Mouse (Mus musculus) liver, embryonic 16.5 days (tissue): ENCODE measurements around the gene Osbpl8. TPM values are rescaled to one million over a fixed set of nuclear protein-coding genes. Genes with fewer than 3 reads are reported as not detected.

Source experiments
- ATAC-seq: fragments of 200-750 bp; cut with Nextera tagmentation; 2 replicates; pipeline ENCODE4 v1.8.0; 2017; ENCODE audit warnings: low read depth, mild to moderate bottlenecking, moderate number of reproducible peaks, moderate library complexity
- H3K27ac ChIP-seq: fragments of 300-500 bp; sonication (generic); 2 replicates; pipeline ENCODE4 v1.5.1; 2014; ENCODE audit warnings: mild to moderate bottlenecking, low read length
- H3K27me3 ChIP-seq: fragments of 300-500 bp; sonication (generic); 2 replicates; pipeline ENCODE4 v1.6.1; 2014; ENCODE audit warnings: low read depth, low read length, mixed read lengths; ENCODE audit not compliant: control insufficient read depth, insufficient read depth
- H3K36me3 ChIP-seq: fragments of 300-500 bp; sonication (generic); 2 replicates; pipeline ENCODE4 v1.6.1; 2014; ENCODE audit warnings: mild to moderate bottlenecking; ENCODE audit not compliant: control insufficient read depth, insufficient read depth
- H3K4me1 ChIP-seq: fragments of 300-500 bp; sonication (generic); 2 replicates; pipeline ENCODE4 v1.6.1; 2014; ENCODE audit warnings: low read depth, low read length, mixed read lengths; ENCODE audit not compliant: control insufficient read depth
- H3K4me2 ChIP-seq: fragments of 300-500 bp; sonication (generic); 2 replicates; pipeline ENCODE4 v1.6.1; 2014; ENCODE audit warnings: low read depth, low read length, mixed read lengths
- H3K4me3 ChIP-seq: fragments of 300-500 bp; sonication (generic); 2 replicates; pipeline ENCODE4 v1.5.1; 2014; ENCODE audit warnings: low read depth, mild to moderate bottlenecking, low read length
- H3K9ac ChIP-seq: fragments of 300-500 bp; sonication (generic); 2 replicates; pipeline ENCODE4 v1.6.1; 2014; ENCODE audit warnings: low read depth, low read length
- H3K9me3 ChIP-seq: fragments of 300-500 bp; sonication (generic); replicated peaks from 2 replicates; pipeline ENCODE4 v1.6.1; 2016; ENCODE audit warnings: low read length; ENCODE audit not compliant: control insufficient read depth
- WGBS: fragments of 180-500 bp; shearing (Covaris S2); extraction: QIAGEN DNeasy Blood & Tissue Kit; methylation state at CpG from one replicate; pipeline ENCODE4 v1.1.7; 2014; ENCODE audit not compliant: insufficient replicate concordance; 5-methylcytosine and 5-hydroxymethylcytosine counted together
- polyA plus RNA-seq: library from polyadenylated mRNA; unstranded; fragments of >200 nt; fragmentation: Nextera tagmentation; extraction: Ambion mirVana; gene quantifications from 2 replicates; pipeline ENCODE4 v1.2.1, GENCODE M21; 2015

Osbpl8 gene
- polyA plus RNA-seq, 1 experiment from 2014 or later: 8.2 TPM

DNA sequence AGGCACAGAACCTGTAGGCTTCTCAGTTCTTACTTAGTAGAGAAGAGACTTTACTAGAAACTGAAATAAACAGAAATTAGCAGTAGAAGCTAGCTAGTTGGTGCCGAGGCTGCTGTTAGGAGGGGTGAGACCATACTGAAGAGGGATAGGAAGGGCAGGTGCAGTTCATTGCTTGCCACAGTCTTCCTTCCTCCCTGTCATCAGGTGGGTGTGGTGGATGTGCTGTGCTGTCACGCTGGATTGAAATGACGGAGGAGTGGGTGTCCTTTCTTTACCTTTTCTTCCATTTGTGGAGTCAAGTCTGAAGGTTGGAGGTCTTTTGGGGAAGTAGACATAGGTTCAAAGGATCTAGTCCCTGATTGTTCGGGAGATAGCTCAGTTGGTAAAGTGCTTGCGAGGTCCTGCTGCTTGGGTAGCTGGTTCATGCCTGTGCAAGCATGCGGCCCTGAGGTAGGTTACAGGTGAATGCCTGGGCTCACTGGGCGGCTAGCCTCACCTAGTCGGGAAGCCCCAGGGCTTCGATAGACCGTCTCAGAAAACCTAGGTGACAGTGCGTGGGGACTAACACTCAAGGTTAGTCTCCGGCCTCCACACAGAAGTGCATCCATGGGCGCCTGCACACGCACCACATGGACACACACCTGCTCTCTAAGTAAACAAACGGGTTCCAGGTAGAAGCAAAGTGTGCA, 6.8 kb downstream of the Osbpl8 start:
- no peak overlapping the region for H3K4me2 ChIP-seq
- no peaks in the 10 kb centered on the region for H3K27me3 ChIP-seq
- H3K4me3 ChIP-seq: no peak overlapping the region
- peaks cover 54% of the 10 kb centered on the region for H3K4me1 ChIP-seq
- no peak overlapping the region for H3K27ac ChIP-seq
- H3K36me3 ChIP-seq: no peaks in the 10 kb centered on the region
- ATAC-seq: no peak
- 67% methylated on average over 15 of the region's 15 CpGs for WGBS
- no peaks in the 10 kb centered on the region for H3K9me3 ChIP-seq
- H3K9ac ChIP-seq: no peak overlapping the region

DNA sequence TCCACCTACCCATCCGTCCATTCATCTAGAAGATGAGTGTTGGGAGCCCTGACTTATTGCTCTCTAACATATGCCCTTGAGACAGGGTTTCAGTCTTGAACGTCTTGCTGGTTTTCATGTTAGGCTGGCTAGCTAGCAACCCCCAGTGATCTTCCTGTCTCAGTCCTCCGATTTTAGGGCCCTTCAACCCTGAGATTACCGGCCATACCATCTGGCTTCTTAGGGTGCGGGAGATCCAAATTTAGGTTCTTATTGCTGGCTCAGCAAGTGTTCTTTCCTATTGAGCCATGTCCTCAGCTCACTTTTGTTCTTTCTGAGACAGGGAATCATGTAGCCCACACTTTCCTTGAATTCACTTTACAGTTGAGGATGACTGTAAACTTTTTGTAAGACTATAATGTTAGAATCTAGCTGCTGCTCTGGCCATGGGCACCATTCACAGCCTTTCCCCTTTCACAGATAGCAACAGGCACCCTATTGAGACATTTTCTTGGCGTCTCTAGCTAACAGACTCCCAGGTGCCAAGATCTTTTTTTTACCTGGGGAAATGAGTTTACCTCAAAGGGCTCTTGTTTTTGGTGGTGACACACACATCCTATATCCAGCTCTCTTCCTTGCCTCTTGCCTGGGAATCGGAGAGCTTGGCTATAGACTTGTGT, 9.2 kb downstream of the Osbpl8 start:
- H3K4me1 ChIP-seq: peaks cover 38% of the 10 kb centered on the region
- WGBS: 65% methylated on average over 7 of the region's 7 CpGs
- H3K4me2 ChIP-seq: no peak overlapping the region
- no peaks in the 10 kb centered on the region for H3K27me3 ChIP-seq
- H3K36me3 ChIP-seq: no peaks in the 10 kb centered on the region
- ATAC-seq: no peak
- no peak overlapping the region for H3K9ac ChIP-seq
- peak overlapping the region; percentile 14; the same call in 1 of the 2 replicates for H3K27ac ChIP-seq
- no peak overlapping the region for H3K4me3 ChIP-seq
- H3K9me3 ChIP-seq: no peaks in the 10 kb centered on the region

DNA sequence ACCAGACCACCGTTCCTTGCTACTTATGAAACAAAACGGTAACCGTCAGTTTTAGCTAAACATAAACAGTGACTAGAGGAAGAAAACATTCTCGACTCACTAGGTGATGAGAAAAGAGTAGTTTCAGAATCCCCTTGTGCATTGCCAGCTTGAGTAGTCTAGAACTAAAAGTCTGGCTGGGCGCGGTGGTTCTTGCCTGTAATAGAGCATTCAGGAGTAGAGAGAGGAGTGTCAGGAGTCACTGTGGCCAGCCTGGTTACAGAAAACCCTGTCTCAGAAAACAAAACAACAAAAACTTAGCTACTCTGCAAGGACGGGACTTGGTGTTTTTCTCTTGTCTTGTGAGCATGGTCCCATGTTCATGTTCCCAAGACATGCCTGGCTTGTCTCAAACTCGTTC, 12.8 kb downstream of the Osbpl8 start:
- Histone ChIP-seq H3K27ac (no peak overlapping the region), H3K4me1 (peaks cover 11% of the 10 kb centered on the region), H3K36me3 (no peaks in the 10 kb centered on the region), H3K27me3 (no peaks in the 10 kb centered on the region), H3K9ac (no peak overlapping the region), H3K4me3 (no peak overlapping the region), H3K4me2 (no peak overlapping the region), H3K9me3 (no peaks in the 10 kb centered on the region)
- 74% methylated on average over 8 of the region's 8 CpGs for WGBS
- ATAC-seq: no peak

DNA sequence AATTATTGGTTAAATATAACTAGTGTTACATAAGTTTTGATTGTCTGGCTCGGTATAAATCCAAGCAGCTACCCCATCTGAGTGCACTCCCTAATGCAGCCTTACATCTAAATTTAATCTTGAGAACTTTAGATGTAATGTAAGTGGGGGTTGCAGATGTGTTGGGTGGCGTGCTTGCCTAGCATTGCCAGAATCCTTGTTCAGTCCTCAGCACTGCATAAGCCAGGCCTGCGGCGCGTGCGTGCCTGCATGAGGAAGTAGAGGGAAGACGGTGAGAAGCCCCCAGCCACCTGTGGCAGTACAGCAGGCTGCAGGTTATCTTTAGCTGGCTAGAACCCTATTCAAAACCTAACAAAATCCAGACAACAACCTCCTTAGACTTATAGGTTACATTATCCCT, 13.5 kb downstream of the Osbpl8 start:
- no peak overlapping the region for H3K27ac ChIP-seq
- no peak for ATAC-seq
- H3K4me3 ChIP-seq: no peak overlapping the region
- WGBS: 74% methylated on average over 7 of the region's 7 CpGs
- no peak overlapping the region for H3K4me2 ChIP-seq
- no peak overlapping the region for H3K9ac ChIP-seq
- H3K4me1 ChIP-seq: peaks cover 11% of the 10 kb centered on the region
- no peaks in the 10 kb centered on the region for H3K9me3 ChIP-seq
- H3K27me3 ChIP-seq: no peaks in the 10 kb centered on the region
- H3K36me3 ChIP-seq: no peaks in the 10 kb centered on the region

DNA sequence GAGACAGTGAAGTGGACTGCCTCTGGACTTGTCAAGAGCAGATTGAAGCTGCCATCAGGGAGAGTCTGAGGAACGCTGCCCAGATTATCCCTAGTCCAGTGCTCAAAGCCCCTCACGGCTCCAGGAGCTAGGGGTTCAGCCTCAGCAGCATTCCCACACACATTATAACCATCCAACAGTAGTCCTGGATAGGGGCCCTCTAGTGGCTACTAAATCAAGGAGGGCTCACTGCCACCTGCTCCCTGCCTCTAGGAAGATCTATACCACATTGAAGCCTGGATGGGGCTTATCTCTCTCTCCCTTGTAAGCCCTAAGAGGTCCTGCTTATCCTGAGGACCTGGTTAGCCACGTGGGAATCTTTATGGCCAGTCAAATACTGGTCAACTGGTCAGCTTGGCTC, 16.1 kb downstream of the Osbpl8 start:
- H3K4me2 ChIP-seq: no peak overlapping the region
- 51% methylated on average over 3 of the region's 3 CpGs for WGBS
- H3K36me3 ChIP-seq: no peaks in the 10 kb centered on the region
- no peak overlapping the region for H3K9ac ChIP-seq
- no peaks in the 10 kb centered on the region for H3K9me3 ChIP-seq
- peak; percentile 59 for ATAC-seq
- H3K4me1 ChIP-seq: peaks cover 5% of the 10 kb centered on the region
- H3K27me3 ChIP-seq: no peaks in the 10 kb centered on the region
- no peak overlapping the region for H3K4me3 ChIP-seq
- H3K27ac ChIP-seq: no peak overlapping the region

DNA sequence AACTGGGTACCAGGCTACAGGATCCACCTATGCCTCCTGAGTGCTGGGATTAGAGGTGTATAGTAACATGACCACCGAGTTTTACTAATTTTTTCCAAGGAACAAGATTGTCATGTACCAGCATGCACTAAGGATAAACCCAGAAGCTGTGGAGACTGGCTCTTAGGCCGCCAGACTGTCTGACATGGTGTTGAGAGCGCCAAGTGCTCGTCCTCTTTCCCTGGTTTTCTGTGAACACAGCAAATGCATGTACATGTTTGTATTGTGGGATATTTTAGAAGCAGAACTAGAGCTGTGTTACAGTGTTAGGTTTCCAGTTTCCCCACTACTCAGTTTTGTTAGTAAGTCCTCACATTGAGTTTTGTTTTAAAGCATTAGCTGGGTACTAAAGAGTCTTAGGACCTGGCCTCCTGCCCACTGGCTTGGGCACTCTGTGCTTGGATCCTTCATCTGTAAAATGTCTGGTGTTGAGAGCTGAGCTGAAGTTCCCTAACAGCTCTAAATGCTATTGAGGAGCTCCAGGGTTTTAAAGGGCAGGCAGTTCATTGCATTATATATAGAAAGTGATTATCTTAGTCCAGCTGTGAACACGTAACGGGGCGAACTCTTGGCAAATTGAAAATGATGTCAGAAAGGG, 19.2 kb downstream of the Osbpl8 start:
- H3K4me1 ChIP-seq: peaks cover 5% of the 10 kb centered on the region
- no peak for ATAC-seq
- no peaks in the 10 kb centered on the region for H3K9me3 ChIP-seq
- no peaks in the 10 kb centered on the region for H3K27me3 ChIP-seq
- no peaks in the 10 kb centered on the region for H3K36me3 ChIP-seq
- WGBS: 75% methylated on average over 7 of the region's 7 CpGs
- no peak overlapping the region for H3K27ac ChIP-seq
- H3K9ac ChIP-seq: no peak overlapping the region
- no peak overlapping the region for H3K4me2 ChIP-seq
- no peak overlapping the region for H3K4me3 ChIP-seq

DNA sequence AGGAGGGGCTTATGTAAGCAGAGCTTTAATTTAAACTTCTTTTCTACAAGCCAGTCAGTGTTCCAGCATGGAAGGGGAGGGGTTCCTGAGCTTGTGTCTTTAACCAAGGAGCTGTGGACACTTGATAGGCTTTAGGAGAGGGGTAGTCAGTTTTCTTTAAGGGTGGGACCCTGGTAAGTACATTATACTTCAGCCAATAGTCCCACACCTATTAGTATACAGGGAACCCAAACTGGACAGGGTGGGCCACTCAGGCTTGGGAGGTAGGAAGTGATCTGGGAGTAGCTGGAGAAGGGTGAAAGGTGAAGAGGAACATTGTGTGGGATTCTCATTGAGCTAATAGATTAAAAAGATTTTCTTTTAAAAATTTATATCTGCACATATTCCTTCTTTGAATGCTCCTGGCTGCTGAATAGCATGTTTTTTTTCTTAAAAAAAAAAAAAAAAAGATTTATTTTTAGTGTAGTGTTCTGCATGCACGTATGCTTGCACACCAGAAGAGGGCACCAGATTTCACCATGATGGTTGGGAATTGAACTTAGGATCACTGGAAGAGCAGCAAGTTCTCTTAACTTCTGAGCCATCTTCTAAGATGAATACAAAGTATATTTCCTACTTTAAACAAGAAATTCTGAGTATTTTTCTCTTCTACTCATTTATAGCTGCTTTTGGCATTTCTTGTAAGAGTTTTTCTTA, 21.2 kb downstream of the Osbpl8 start:
- no peak overlapping the region for H3K27ac ChIP-seq
- no peaks in the 10 kb centered on the region for H3K27me3 ChIP-seq
- no peak for ATAC-seq
- no peak overlapping the region for H3K4me2 ChIP-seq
- H3K9ac ChIP-seq: no peak overlapping the region
- peaks cover 2% of the 10 kb centered on the region; the same call in 1 of the 2 replicates for H3K4me1 ChIP-seq
- 81% methylated on average over 1 of the region's 1 CpGs for WGBS
- no peaks in the 10 kb centered on the region for H3K9me3 ChIP-seq
- H3K36me3 ChIP-seq: no peaks in the 10 kb centered on the region
- no peak overlapping the region for H3K4me3 ChIP-seq

DNA sequence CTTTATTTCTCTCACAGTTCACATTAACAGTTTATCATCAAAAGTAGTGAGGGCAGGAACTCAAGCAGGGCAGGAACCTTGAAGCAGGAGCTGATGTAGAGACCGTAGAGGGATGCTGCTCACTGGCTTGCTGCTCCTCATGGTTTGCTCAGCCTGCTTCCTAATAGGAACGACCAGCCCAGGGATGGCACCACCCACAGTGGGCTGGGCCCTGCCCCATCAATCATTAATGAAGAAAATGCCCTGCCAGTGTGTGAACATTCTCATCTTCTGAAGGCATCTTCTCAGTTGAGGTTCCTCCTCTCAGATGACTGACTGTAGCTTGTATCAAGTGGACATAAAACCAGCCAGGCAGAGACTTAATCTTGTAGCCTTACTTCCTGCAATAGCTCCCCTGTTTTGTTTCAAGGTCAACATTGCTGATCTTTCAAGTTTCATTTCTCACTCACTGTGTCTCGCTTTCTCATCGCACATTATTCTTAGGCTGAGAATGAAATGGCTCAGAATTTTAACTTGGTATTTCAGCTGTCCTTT, 24.5 kb downstream of the Osbpl8 start:
- H3K9ac ChIP-seq: no peak overlapping the region
- H3K27ac ChIP-seq: no peak overlapping the region
- H3K4me2 ChIP-seq: no peak overlapping the region
- no peak overlapping the region for H3K4me3 ChIP-seq
- H3K36me3 ChIP-seq: no peaks in the 10 kb centered on the region
- peak; percentile 45; the same call in 1 of the 2 replicates for ATAC-seq
- no peaks in the 10 kb centered on the region for H3K27me3 ChIP-seq
- WGBS: 62% methylated on average over 4 of the region's 4 CpGs
- H3K4me1 ChIP-seq: no peaks in the 10 kb centered on the region; the same call in 1 of the 2 replicates
- no peaks in the 10 kb centered on the region for H3K9me3 ChIP-seq
